Mouse (Mus musculus) lung, embryonic 14.5 days (tissue): ENCODE data around the gene Golim4. TPM values are rescaled to one million over a fixed set of nuclear protein-coding genes. Genes with fewer than 3 reads are reported as not detected.

Source experiments
- ATAC-seq: fragments of 200-750 bp; cut with Nextera tagmentation; 2 replicates; pipeline ENCODE4 v1.8.0; 2017; ENCODE audit warnings: mild to moderate bottlenecking, moderate TSS enrichment, moderate library complexity; ENCODE audit not compliant: insufficient read depth
- DNase-seq: peaks from one replicate; pipeline ENCODE4 v3.0.0-alpha.2; 2015
- H3K27ac ChIP-seq: fragments of 300-500 bp; sonication (generic); 2 replicates; pipeline ENCODE4 v1.5.1; 2014; ENCODE audit warnings: low read depth, mild to moderate bottlenecking, moderate library complexity
- H3K27me3 ChIP-seq: fragments of 300-500 bp; sonication (generic); 2 replicates; pipeline ENCODE4 v1.6.1; 2014; ENCODE audit warnings: low read length, control low read depth; ENCODE audit not compliant: insufficient read depth
- H3K36me3 ChIP-seq: fragments of 300-500 bp; sonication (generic); 2 replicates; pipeline ENCODE4 v1.6.1; 2014; ENCODE audit warnings: control low read depth; ENCODE audit not compliant: insufficient read depth
- H3K4me1 ChIP-seq: fragments of 300-500 bp; sonication (generic); 2 replicates; pipeline ENCODE4 v1.6.1; 2014; ENCODE audit warnings: antibody characterized with exemption, control low read depth; ENCODE audit not compliant: insufficient read depth
- H3K4me2 ChIP-seq: fragments of 300-500 bp; sonication (generic); 2 replicates; pipeline ENCODE4 v1.6.1; 2014; ENCODE audit warnings: mild to moderate bottlenecking
- H3K4me3 ChIP-seq: fragments of 300-500 bp; sonication (generic); 2 replicates; pipeline ENCODE4 v1.5.1; 2014; ENCODE audit warnings: low read depth, low read length
- H3K9ac ChIP-seq: fragments of 300-500 bp; sonication (generic); 2 replicates; pipeline ENCODE4 v1.6.1; 2014
- H3K9me3 ChIP-seq: fragments of 300-500 bp; sonication (generic); 2 replicates; pipeline ENCODE4 v1.6.1; 2016; ENCODE audit warnings: low read depth, low read length, control low read depth
- CTCF ChIP-seq: IDR thresholded peaks from 2 replicates; pipeline ENCODE4 v1.5.1; 2016; ENCODE audit warnings: antibody characterized with exemption, low read depth
- WGBS: fragments of 180-500 bp; shearing (Covaris S2); extraction: QIAGEN DNeasy Blood & Tissue Kit; methylation state at CpG from one replicate; pipeline ENCODE4 v1.1.7; 2014; 5-methylcytosine and 5-hydroxymethylcytosine counted together
- polyA plus RNA-seq: library from polyadenylated mRNA; unstranded; fragments of >200 nt; fragmentation: Nextera tagmentation; extraction: Ambion mirVana; gene quantifications from 2 replicates; pipeline ENCODE4 v1.2.1, GENCODE M21; 2014

The Golim4 gene
- polyA plus RNA-seq, 1 experiment from 2014 or later = 48.3 TPM

GRCm38 (mm10) chr3:75835286-75835967 is 121.3 kb downstream of the Golim4 start:
- Histone ChIP-seq H3K4me1 (no peaks in the 10 kb centered on the region), H3K9me3 (no peaks in the 10 kb centered on the region), H3K4me2 (no peak overlapping the region), H3K27ac (no peak overlapping the region), H3K36me3 (no peaks in the 10 kb centered on the region), H3K27me3 (no peaks in the 10 kb centered on the region), H3K4me3 (no peak overlapping the region), H3K9ac (no peak overlapping the region)
- ATAC-seq (peak; percentile 96), DNase-seq (peak; percentile 93)
- WGBS = 38% methylated on average over 5 of the region's 5 CpGs
- no peak for TF ChIP-seq CTCF

- no peaks in the 10 kb centered on the region for H3K9me3 ChIP-seq
- no peaks in the 10 kb centered on the region for H3K27me3 ChIP-seq
- H3K36me3 ChIP-seq = no peaks in the 10 kb centered on the region
- no peak overlapping the region for H3K27ac ChIP-seq
- no peak overlapping the region for H3K4me3 ChIP-seq
- DNase-seq = no peak
- no peak overlapping the region for H3K9ac ChIP-seq
- H3K4me2 ChIP-seq = no peak overlapping the region
- 67% methylated on average over 2 of the region's 2 CpGs for WGBS
- TF ChIP-seq CTCF = no peak
- no peaks in the 10 kb centered on the region for H3K4me1 ChIP-seq
- no peak for ATAC-seq
Observed at GRCm38 (mm10) chr3:75834827-75835226, 121.9 kb downstream of the Golim4 start.

Other genes starting within 250 kb of the Golim4 start
- not detected in 2 replicates for gene Gm29133, start 208.8 kb downstream of the Golim4 start, polyA plus RNA-seq
- 0.22 and 0.43 TPM in 2 replicates for gene Fstl5, start 117.3 kb upstream of the Golim4 start, polyA plus RNA-seq